Mouse (Mus musculus): ENCODE results near the gene Cnnm1. TPM values are rescaled to one million over a fixed set of nuclear protein-coding genes. Genes with fewer than 3 reads are reported as not detected.
A peak's percentile ranks its signal among the peaks of the same experiment; 100 is the strongest.

Cnnm1 gene
- total RNA-seq, 1 experiment = 2.6 TPM

DNA sequence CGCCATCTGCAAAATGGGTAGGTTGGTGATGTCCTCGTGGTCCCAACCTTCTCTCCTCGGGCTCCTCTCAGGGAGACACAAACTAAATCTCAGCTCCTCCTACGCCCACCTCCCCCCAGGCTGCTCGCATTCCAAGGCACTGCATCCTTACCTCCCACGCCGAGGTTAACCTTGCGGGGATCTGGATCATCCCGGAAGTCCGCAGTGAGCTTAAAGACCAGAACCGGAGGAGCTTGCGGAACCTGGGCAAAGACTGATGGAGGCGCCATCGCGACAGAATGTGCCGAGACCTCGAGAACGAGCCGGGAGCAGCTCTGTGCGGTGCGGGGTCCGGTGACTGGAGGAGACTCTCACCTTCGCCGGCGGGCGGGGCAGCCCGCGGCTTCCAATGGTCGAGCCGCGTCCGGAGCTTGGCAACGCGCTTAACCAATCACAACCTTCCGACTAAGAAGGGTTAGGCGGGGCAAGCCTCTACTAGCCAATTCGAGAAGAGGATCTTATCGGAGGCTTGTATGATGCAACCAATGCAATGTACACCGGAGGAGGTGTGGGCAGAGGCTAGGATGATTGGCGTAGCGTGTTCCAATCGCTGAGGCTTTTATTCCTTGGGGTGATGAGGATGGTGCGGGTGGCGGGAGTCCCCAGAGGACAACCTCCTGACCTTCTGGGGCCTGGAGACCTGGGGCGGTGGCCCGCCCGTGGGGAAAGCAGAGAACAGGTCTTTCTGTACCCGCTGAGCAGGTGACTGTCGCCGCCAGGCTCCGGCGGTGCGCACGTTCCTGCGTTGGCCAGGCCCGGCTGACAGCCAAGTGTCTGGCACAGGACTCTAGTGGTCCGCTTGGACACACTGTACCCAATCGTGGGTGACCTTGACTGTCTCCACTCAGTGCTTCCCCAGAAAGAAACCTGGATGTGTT is 84.2 kb downstream of the Cnnm1 start, which contains the start of gene Got1:
Got1 (minus strand) TSS at position 419 of the 917 bp plus-strand sequence.
- H3K4me3 ChIP-seq (ENCODE audit: insufficient read depth in 1 of 2, low read depth in 1 of 2, low read length in 2 of 2, poor library complexity in 1 of 2, severe bottlenecking in 1 of 2) = peak within 1 kb of the TSS; percentile 77 to 93
- H3K4me1 ChIP-seq (ENCODE audit: control insufficient read depth in 2 of 2, insufficient read depth in 2 of 2, low read length in 2 of 2, poor library complexity in 1 of 2) = peaks cover 8 to 20% of the 10 kb centered on the region in 2 experiments
- H3K27ac ChIP-seq (ENCODE audit: insufficient read depth, low read depth, low read length, poor library complexity, severe bottlenecking) = peak within 1 kb of the TSS; percentile 75
- TF ChIP-seq HCFC1 (IDR thresholded peaks at IDR 0.05; ENCODE audit: borderline replicate concordance, insufficient read depth, low read length) = 0 out of 2 replicates have a peak, but pooled peaks have one; percentile 22
- peak; percentile 94 for TF ChIP-seq CHD2 (IDR thresholded peaks at IDR 0.05; ENCODE audit: low read depth, low read length)
- no peak for TF ChIP-seq ZC3H11A (IDR thresholded peaks at IDR 0.05; ENCODE audit: borderline replicate concordance, low read depth, low read length)
- no peaks in the 10 kb centered on the region for H3K9me3 ChIP-seq (ENCODE audit: control insufficient read depth, insufficient read depth, low read depth, low read length)
- in situ Hi-C loops (cut with MboI; ENCODE audit: low sequenced_read_pairs in 2 of 2, unreplicated experiment in 2 of 2) = no loop called here
- H3K9ac ChIP-seq (ENCODE audit: insufficient read depth, low read depth, low read length, poor library complexity, severe bottlenecking) = peak within 1 kb of the TSS; percentile 82
- DNase-seq (ENCODE audit: low read depth, low spot score) = peak; percentile 90
- H3K36me3 ChIP-seq (ENCODE audit: control insufficient read depth, insufficient read depth, low read length, poor library complexity, severe bottlenecking) = peaks cover 9% of the 10 kb centered on the region

- H3K36me3 ChIP-seq (ENCODE audit: control insufficient read depth, insufficient read depth, low read length, poor library complexity, severe bottlenecking) = peaks cover 4% of the 10 kb centered on the region; the same call in 1 of the 2 replicates
- peaks cover 4 to 16% of the 10 kb centered on the region in 2 experiments for H3K4me1 ChIP-seq (ENCODE audit: control insufficient read depth in 2 of 2, insufficient read depth in 2 of 2, low read length in 2 of 2, poor library complexity in 1 of 2)
- TF ChIP-seq MAFK (IDR thresholded peaks at IDR 0.05; ENCODE audit: insufficient read depth, low read depth, low read length) = no peak
- TF ChIP-seq ZC3H11A (IDR thresholded peaks at IDR 0.05; ENCODE audit: borderline replicate concordance, low read depth, low read length) = no peak
- TF ChIP-seq CHD2 (IDR thresholded peaks at IDR 0.05; ENCODE audit: low read depth, low read length) = no peak
- TF ChIP-seq ZNF384 (IDR thresholded peaks at IDR 0.05; ENCODE audit: low read depth, low read length) = no peak
- no peak for TF ChIP-seq HCFC1 (IDR thresholded peaks at IDR 0.05; ENCODE audit: borderline replicate concordance, insufficient read depth, low read length)
- peak overlapping the region; percentile 67 to 87 for H3K4me3 ChIP-seq (ENCODE audit: insufficient read depth in 1 of 2, low read depth in 1 of 2, low read length in 2 of 2, poor library complexity in 1 of 2, severe bottlenecking in 1 of 2)
- no peak for DNase-seq (ENCODE audit: low read depth, low spot score)
- in situ Hi-C loops (cut with MboI; ENCODE audit: low sequenced_read_pairs in 2 of 2, unreplicated experiment in 2 of 2) = no loop called here
- no peaks in the 10 kb centered on the region for H3K9me3 ChIP-seq (ENCODE audit: control insufficient read depth, insufficient read depth, low read depth, low read length)
- 0 out of 2 replicates have a peak overlapping the region, but pooled peaks have one; percentile 34 for H3K27ac ChIP-seq (ENCODE audit: insufficient read depth, low read depth, low read length, poor library complexity, severe bottlenecking)
- peak overlapping the region; percentile 59 for H3K9ac ChIP-seq (ENCODE audit: insufficient read depth, low read depth, low read length, poor library complexity, severe bottlenecking)
Measured at GRCm38 (mm10) chr19:43525104-43525482, 84.9 kb downstream of the Cnnm1 start.

DNA sequence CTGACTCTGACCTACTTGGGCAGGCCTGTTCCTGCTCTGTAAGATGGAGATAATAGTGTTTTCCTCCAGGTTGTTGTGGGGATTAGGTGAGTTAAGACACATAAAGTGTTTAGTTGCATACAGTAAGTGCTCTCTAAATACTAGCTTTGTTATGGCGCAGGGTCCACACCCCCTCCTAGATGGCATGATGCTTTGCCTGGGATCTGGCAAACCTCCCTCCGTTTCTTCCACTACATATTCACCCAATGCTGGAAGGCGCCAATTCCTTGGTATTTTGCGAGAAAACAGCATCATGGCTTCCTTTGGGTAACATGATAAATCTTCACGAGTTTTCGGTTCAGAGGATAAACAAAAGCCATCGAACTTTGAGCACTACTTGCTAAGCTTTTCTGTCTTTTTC is 85.3 kb downstream of the Cnnm1 start:
- in situ Hi-C loops (cut with MboI; ENCODE audit: low sequenced_read_pairs in 2 of 2, unreplicated experiment in 2 of 2) = no loop called here
- Histone ChIP-seq H3K9ac (ENCODE audit: insufficient read depth, low read depth, low read length, poor library complexity, severe bottlenecking) (no peak overlapping the region), H3K4me1 (ENCODE audit: control insufficient read depth in 2 of 2, insufficient read depth in 2 of 2, low read length in 2 of 2, poor library complexity in 1 of 2) (peaks cover 4 to 16% of the 10 kb centered on the region in 2 experiments), H3K27ac (ENCODE audit: insufficient read depth, low read depth, low read length, poor library complexity, severe bottlenecking) (no peak overlapping the region), H3K4me3 (ENCODE audit: insufficient read depth in 1 of 2, low read depth in 1 of 2, low read length in 2 of 2, poor library complexity in 1 of 2, severe bottlenecking in 1 of 2) (peak overlapping the region in 1 of 2 experiments; percentile 87; a peak in 2 of 4 replicates), H3K9me3 (ENCODE audit: control insufficient read depth, insufficient read depth, low read depth, low read length) (no peaks in the 10 kb centered on the region), H3K36me3 (ENCODE audit: control insufficient read depth, insufficient read depth, low read length, poor library complexity, severe bottlenecking) (peaks cover 4% of the 10 kb centered on the region; the same call in 1 of the 2 replicates)
- no peak for TF ChIP-seq ZC3H11A (IDR thresholded peaks at IDR 0.05; ENCODE audit: borderline replicate concordance, low read depth, low read length)
- no peak for TF ChIP-seq CHD2 (IDR thresholded peaks at IDR 0.05; ENCODE audit: low read depth, low read length)
- TF ChIP-seq HCFC1 (IDR thresholded peaks at IDR 0.05; ENCODE audit: borderline replicate concordance, insufficient read depth, low read length) = no peak
- no peak for TF ChIP-seq MAFK (IDR thresholded peaks at IDR 0.05; ENCODE audit: insufficient read depth, low read depth, low read length)
- no peak for DNase-seq (ENCODE audit: low read depth, low spot score)

DNA sequence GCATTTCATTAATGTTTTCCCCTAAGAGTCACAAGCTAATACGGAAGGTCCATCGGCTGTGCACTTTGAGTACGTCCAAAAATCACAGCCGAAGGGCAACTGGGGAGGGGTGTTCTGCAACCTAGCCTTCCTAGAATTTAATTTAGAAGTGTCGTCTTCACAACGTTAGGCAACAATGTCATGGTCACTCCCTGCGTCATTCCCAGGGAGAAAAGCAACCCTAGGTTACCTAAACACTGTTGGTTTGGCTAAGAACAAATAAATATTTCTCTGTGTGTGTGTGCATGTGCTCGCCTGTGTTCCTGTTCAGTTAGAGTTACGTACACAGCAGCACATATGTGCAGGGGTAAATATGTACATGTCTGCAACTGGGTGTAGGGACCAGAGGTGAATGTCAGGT is 85.8 kb downstream of the Cnnm1 start:
- Histone ChIP-seq H3K27ac (ENCODE audit: insufficient read depth, low read depth, low read length, poor library complexity, severe bottlenecking) (no peak overlapping the region), H3K4me1 (ENCODE audit: control insufficient read depth in 2 of 2, insufficient read depth in 2 of 2, low read length in 2 of 2, poor library complexity in 1 of 2) (peaks cover 4 to 16% of the 10 kb centered on the region in 2 experiments), H3K9me3 (ENCODE audit: control insufficient read depth, insufficient read depth, low read depth, low read length) (no peaks in the 10 kb centered on the region), H3K4me3 (ENCODE audit: insufficient read depth in 1 of 2, low read depth in 1 of 2, low read length in 2 of 2, poor library complexity in 1 of 2, severe bottlenecking in 1 of 2) (no peak overlapping the region), H3K9ac (ENCODE audit: insufficient read depth, low read depth, low read length, poor library complexity, severe bottlenecking) (no peak overlapping the region), H3K36me3 (ENCODE audit: control insufficient read depth, insufficient read depth, low read length, poor library complexity, severe bottlenecking) (peaks cover 4% of the 10 kb centered on the region; the same call in 1 of the 2 replicates)
- in situ Hi-C loops (cut with MboI; ENCODE audit: low sequenced_read_pairs in 2 of 2, unreplicated experiment in 2 of 2) = no loop called here
- TF ChIP-seq ZNF384 (IDR thresholded peaks at IDR 0.05; ENCODE audit: low read depth, low read length) (no peak), MAFK (IDR thresholded peaks at IDR 0.05; ENCODE audit: insufficient read depth, low read depth, low read length) (no peak), HCFC1 (IDR thresholded peaks at IDR 0.05; ENCODE audit: borderline replicate concordance, insufficient read depth, low read length) (no peak), CHD2 (IDR thresholded peaks at IDR 0.05; ENCODE audit: low read depth, low read length) (no peak), ZC3H11A (IDR thresholded peaks at IDR 0.05; ENCODE audit: borderline replicate concordance, low read depth, low read length) (no peak)
- DNase-seq (ENCODE audit: low read depth, low spot score) = no peak

Data from ES-E14 (cell line).